Mouse (Mus musculus): ENCODE measurements around the gene Acer1.

Gene Acer1

DNA sequence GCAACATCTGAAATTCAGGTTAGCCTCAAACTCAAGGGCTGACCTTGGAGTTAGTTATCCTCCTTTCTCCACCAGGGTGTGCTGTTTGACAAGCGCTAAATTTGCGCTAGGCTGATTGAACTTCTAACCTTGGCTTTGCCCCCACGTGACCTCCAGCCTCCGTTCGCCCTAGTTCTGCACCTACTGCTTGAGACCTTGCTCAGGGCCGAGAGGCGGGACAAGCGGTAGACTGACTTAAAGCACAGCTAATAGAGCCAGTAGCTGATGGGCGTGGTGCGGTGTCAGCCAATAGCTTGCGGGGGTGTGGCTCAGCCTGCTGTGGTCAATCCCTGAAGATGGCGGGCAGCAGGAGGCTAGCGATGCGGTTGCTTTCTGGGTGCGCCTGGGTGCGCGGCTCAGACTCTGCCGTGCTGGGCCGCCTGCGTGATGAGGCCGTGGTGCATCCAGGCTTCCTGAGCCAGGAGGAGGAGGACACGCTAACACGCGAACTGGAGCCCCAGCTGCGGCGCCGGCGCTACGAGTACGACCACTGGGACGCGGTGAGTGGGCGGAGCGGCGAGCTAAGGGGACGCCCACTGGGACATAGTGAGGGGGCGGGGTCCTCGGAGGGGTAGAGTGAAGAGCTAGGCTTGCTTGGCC lies 15.2 kb upstream of the Acer1 start, which contains the start of gene Alkbh7:
Alkbh7 (plus strand) TSS at position 311 of the 639 bp plus-strand sequence.
- TF ChIP-seq GATA4 (IDR thresholded peaks at IDR 0.05; ENCODE audit: insufficient replicate concordance, low read length) = no peak; the same call in 1 of the 2 replicates

DNA sequence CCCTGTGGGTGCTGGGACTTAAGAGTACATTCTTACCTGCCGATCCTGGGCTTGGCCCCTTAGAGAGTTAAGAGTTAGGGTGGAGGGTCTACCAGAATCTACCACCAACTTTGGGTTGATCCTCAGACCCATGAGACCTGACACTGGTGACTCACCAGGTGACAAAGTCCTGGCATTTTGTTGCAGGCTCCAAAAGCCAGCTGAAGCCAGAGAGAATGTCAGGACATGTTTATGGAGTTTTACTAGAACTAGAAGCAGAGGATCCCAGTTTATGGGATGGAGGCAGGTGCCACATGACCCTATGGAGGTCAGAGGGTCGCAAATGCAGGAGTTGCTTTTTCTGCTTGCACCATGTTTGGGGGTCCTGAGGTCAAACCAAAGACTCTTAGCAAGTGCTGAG lies 14.6 kb upstream of the Acer1 start:
- no peak for TF ChIP-seq GATA4 (IDR thresholded peaks at IDR 0.05; ENCODE audit: insufficient replicate concordance, low read length)

DNA sequence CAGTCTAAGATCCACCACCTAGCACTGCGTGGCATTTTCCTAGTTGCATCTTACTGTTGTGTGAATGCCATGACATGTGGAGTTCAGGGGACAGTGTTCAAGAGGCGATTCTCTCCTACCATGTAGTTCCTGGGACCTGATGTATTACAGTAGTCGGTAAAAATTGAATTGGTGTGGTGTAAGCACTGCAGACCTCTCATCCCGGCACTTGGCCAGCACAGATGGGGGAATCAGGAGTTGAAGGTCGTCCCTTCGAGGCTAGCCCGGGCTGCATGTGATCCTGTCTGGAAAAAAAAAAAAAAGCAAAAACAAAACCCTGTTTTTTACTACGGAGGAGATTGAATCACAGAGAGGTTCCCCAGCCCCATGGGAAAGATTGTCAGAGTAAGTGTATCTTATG lies 13.1 kb upstream of the Acer1 start:
- no peak for TF ChIP-seq GATA4 (IDR thresholded peaks at IDR 0.05; ENCODE audit: insufficient replicate concordance, low read length)

DNA sequence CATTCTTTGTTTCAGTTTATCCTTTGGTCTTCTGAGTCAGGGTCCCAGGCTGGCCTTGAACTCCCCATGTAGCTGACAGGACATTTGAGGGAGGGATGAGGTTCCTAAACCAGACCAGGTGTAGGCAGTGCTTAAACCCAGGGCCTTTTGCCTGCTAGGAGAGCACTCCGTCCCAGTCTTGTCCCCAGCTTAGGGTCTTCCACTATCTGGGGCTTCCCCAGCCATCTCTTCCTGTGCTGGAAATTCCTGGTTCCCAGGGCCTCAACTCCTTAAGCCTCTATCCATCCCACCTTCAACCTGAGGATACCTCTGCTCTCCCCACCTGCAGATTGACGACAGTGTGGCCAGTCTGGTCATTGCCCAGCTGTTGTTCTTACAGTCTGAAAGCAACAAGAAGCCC lies 9.0 kb upstream of the Acer1 start:
- no peak for TF ChIP-seq GATA4 (IDR thresholded peaks at IDR 0.05; ENCODE audit: insufficient replicate concordance, low read length)

DNA sequence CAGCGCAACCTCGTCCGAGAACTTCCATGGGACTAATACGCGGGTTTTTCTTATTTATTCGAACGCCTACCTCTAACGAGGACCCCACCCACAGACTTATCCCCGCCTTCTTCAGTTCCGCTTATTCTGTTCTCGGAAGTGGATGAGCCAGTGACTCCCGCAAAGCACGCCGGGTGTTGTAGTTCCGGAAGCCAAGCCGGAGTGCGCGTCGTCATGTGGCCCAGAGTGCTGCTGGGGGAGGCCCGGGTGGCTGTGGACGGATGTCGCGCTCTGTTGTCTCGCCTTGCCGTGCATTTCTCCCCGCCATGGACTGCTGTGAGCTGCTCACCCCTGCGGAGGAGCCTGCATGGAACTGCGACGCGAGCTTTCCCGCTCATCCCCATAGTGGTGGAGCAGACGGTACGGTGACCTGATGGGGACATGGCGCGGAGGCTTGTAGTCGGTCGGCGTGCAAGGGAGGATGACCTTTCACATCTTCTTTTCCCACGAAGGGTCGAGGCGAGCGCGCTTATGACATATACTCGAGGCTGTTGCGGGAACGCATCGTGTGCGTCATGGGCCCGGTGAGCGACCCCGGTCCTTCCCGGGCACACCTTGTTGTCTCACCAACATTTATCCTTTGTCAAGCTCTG lies 8.3 kb upstream of the Acer1 start, which contains the start of gene Clpp:
Clpp (plus strand) TSS at position 191 of the 632 bp plus-strand sequence.
- no peak for TF ChIP-seq GATA4 (IDR thresholded peaks at IDR 0.05; ENCODE audit: insufficient replicate concordance, low read length)

DNA sequence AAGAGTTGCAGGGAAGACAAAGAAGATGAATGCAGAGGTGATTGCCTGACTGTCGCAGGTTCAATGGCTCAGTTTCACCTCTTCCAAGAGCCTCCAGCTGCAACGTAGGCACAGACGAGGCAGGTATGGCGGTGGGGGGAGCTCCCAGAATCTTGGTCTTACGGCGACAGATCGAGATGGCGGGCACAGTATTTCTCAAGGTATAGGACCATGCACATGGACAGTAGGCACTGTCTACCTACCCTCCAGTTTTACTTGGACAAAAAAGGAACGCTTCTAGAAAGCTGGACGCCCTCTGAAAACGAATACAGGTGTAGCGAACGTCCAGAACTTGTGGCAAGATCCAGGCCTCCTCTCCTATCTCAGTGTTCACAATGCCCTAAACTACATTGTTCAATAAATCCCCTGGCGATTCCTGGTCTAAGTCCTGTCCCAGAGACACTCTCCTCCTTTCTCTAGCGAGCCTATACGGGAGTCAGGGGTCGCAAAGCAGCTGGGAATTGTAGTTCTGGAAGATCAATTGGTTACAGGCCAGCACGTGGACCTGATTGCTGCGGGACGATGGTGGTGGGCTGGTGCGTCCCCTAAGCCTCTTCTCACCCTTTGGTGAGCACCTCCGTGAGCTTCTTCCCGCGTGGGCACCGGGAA lies 7.7 kb upstream of the Acer1 start:
- TF ChIP-seq GATA4 (IDR thresholded peaks at IDR 0.05; ENCODE audit: insufficient replicate concordance, low read length) = no peak

DNA sequence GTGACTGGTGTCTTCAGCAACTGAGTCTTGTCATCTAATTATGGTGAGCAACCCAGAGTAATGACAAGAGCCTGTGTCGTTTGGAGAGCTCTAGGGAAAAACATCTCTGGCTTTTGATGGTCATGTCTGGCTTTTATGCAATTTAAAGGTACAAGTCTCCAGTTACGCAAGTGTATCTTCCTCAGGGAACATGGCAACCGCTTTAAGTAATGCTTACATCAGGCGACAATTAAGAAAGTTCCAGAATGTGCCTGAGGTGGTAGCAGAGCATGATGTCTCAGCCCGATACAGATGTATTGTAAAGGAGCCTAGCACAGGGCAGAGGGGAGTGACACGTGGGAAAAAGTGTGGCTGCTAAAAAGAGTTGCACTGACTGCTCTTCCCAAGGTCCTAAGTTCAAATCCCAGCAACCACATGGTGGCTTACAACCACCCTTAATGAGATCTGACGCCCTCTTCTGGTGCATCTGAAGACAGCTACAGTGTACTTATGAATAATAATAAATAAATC lies 7.0 kb upstream of the Acer1 start:
- TF ChIP-seq GATA4 (IDR thresholded peaks at IDR 0.05; ENCODE audit: insufficient replicate concordance, low read length) = no peak

DNA sequence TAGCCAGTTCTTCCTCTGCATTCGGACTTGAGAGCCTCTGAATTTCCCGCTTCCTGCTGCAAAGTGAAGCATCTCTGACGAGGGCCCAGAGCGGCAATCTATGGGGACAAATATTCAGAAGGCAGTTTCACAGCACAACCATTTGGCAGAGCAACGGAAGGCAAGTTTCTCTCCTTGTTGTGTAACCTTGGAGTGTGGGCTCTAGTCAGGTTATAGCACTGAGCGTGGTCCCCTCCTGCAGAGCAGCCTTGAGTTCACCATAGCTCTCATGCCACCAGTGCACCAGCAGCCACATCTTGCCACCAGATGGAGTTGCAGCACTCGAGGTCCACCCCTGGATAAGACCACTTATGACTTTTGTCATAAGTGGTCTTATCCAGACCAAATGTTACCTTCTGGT lies 6.5 kb upstream of the Acer1 start:
- no peak for TF ChIP-seq GATA4 (IDR thresholded peaks at IDR 0.05; ENCODE audit: insufficient replicate concordance, low read length)

DNA sequence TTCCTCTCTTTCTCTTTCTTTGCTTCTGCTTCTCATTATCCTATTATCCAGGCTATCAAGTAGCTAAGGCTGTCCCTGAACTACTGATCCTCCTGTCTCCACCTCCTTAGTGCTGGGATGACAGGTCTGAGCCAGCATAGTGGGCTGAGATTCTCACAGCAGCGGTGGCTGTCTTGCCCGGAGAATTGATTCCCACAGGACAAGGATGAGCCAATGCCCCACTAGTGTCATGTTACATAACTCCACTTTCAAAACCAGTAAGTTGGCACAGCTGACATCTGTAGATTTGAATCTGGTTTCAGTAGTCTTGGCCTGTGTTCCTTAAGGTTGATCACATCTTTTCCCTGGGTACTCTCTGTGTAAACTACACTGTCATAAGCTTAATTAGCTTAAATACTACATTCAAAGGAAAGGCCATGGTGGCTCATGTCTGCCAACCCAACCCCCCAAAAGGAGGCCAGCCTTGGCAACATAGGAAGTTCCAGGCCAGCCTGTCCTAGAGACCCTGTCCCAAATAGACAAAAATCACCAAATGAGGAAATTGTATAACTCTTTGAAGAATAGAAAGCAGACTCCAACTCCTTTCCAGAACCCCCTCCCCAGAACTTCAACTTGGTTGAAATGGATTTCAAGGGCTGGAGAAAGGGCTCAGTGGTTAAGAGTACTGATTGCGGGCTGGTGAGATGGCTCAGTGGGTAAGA lies 4.3 kb upstream of the Acer1 start:
- TF ChIP-seq GATA4 (IDR thresholded peaks at IDR 0.05; ENCODE audit: insufficient replicate concordance, low read length) = no peak

DNA sequence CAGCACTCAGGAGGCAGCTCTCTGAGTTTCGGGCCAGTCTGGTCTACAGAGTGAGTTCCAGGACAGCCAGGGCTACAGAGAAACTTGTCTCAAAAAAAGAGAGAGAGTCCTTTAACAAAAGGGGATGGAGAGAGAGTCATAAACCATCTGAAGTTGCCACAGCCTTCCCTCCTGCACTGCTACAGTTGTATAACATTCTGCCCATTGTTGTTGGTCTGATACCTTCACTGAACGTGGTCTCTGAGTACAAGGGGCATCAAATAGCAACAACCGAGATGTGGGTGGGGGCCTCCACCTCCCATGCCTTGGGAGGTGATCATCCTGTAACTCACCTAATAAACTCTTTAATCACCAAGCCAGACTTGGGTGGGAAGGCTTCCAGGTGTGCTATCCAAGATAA lies 3.7 kb upstream of the Acer1 start:
- no peak for TF ChIP-seq GATA4 (IDR thresholded peaks at IDR 0.05; ENCODE audit: insufficient replicate concordance, low read length)

DNA sequence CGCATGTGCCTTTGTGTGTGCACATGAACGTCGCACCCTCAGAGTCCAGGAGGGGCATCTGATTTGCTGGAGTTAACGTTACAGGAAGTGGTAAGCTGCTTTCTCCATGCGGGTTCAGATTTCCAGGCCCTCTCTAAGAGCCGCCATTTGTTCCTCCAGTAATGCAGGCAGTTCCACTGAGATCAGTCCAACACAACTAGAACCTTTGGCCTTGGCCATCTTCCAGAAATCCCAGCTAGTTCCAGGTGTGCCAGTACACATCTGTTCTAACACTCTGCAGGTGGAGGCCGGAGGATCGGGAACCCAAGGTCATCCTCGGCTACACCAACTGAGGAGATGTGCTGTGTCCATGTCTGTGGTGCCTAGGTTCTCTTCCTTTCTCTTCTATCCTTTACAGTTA lies 3.0 kb upstream of the Acer1 start:
- no peak for TF ChIP-seq GATA4 (IDR thresholded peaks at IDR 0.05; ENCODE audit: insufficient replicate concordance, low read length)

DNA sequence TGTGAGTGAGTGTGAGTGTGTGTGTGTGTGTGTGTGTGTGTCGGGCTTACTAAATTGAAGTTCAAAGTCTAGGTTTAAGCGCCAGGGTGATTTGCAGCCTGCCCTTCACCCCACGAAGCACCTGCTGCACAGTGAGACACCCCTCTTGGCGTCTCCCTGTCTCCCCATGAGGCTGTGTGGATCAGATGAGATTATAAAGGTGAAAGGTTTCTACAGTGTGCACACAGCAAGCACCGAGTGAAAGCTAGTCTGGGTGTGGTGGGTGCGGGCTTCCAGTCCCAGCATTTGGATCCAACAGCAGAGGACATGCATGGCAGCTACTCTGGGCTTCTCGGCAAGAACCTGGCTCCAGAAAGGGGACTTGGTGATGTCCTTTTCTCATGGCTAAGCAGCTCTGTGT lies 877 bp downstream of the Acer1 start:
- no peak for TF ChIP-seq GATA4 (IDR thresholded peaks at IDR 0.05; ENCODE audit: insufficient replicate concordance, low read length)

DNA sequence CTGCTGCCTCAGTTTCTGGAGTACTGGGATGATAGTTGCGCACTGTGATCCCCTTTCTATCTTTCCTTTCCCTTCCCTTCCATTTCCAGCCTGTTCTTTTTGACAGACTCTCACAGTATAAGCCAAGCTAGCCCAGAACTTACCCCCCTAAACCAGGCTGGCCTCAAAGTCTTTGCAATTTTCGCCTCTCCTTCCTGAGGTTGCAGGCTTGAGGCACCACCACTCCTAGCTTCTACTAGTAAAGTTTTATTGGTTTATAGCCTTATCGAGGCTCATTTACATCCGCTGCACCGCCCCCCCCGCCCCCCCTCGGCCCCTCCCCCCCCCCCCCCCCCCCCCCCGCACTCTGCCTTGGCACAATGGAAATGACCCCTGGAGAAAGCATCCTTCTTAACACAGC lies 2.4 kb downstream of the Acer1 start:
- no peak for TF ChIP-seq GATA4 (IDR thresholded peaks at IDR 0.05; ENCODE audit: insufficient replicate concordance, low read length)

DNA sequence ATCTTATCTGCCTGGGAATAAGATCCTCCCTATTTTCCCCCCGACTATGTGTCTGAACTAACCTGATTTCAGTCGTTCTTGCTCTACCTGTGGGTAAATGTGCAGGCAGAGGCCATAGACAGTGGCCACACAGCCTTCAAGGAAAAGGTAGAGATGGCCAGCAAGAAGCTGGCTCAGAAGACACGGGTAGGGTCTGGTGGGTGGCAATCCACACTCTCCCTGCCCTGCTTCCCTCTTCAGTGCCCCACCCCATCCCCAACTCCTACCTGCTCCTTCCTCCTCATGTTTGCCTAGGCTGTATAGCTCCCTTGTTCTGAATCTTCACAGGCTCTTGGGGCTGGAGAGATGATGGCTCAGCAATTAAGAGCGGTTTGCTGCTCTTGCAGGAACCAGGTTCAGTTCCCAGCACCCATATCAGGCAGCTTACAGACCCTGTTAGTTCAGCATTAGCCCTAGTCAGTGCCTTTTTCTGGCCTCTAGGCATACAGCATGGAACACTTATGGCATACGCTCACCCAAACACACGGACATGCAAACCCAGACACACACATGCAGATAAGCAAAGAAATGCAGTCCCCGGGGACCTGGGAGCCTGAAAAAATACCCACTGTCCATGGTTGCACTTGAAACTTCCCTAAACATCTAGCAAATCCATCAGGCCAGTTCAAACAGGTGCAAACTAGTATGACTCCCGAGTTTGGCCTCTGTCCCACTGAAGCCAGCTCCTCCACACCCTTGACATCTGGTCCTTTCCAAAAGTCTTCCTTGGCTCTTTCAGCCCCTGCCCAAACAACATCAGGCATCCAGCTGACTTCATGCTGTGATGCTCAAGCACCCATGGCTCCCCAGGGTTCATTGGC lies 5.2 kb downstream of the Acer1 start:
- TF ChIP-seq GATA4 (IDR thresholded peaks at IDR 0.05; ENCODE audit: insufficient replicate concordance, low read length) = no peak

DNA sequence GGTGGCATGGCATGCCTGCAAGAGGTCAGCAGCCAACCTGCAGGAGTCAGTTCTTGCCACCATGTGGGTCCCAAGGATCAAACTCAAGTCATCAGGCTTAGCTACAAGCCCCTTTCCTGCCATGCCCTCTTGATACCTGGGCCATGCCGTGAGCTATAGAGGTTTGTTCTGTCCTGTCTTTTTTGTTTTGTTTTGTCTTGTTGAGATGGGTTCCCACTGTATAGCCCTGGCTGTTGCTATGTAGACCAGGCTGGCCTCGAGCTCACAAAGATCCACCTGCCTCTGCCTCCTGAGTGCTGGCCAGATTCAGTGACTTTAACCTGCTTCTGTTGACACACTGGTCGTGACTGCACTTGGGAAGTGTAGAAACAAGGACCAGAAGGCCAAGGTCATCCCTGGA lies 6.5 kb downstream of the Acer1 start:
- no peak for TF ChIP-seq GATA4 (IDR thresholded peaks at IDR 0.05; ENCODE audit: insufficient replicate concordance, low read length)
